Mouse (Mus musculus): ENCODE data around the gene Vwce. TPM values are rescaled to one million over a fixed set of nuclear protein-coding genes. Genes with fewer than 3 reads are reported as not detected.

The Vwce gene
- polyA plus RNA-seq, 1 experiment from 2014 or later = 1.4 TPM

Other genes starting within 250 kb of the Vwce start
- gene Syt7, start 245.1 kb upstream of the Vwce start, polyA plus RNA-seq (2014; fragmentation: Nextera tagmentation; extraction: Ambion mirVana) = 0.45 and 0.55 TPM in 2 replicates
- 0.09 TPM in 1 of 2 replicates, not detected in the other for gene Lrrc10b, start 176.7 kb upstream of the Vwce start, polyA plus RNA-seq (2014; fragmentation: Nextera tagmentation; extraction: Ambion mirVana)
- 0.16 TPM in 1 of 2 replicates, not detected in the other for gene Ppp1r32, start 151.3 kb upstream of the Vwce start, polyA plus RNA-seq (2014; fragmentation: Nextera tagmentation; extraction: Ambion mirVana)
- gene Cpsf7, start 108.9 kb upstream of the Vwce start, polyA plus RNA-seq (2014; fragmentation: Nextera tagmentation; extraction: Ambion mirVana) = 62.2 and 69.7 TPM in 2 replicates
- gene Sdhaf2, start 108.1 kb upstream of the Vwce start, polyA plus RNA-seq (2014; fragmentation: Nextera tagmentation; extraction: Ambion mirVana) = 57.2 and 61.0 TPM in 2 replicates
- gene Tmem216, start 78.0 kb upstream of the Vwce start, polyA plus RNA-seq (2014; fragmentation: Nextera tagmentation; extraction: Ambion mirVana) = 64.1 and 66.3 TPM in 2 replicates
- 15.8 and 16.4 TPM in 2 replicates for gene Cyb561a3, start 57.0 kb upstream of the Vwce start, polyA plus RNA-seq (2014; fragmentation: Nextera tagmentation; extraction: Ambion mirVana)
- gene Tmem138, start 56.9 kb upstream of the Vwce start, polyA plus RNA-seq (2014; fragmentation: Nextera tagmentation; extraction: Ambion mirVana) = 49.9 and 52.1 TPM in 2 replicates
- gene Ddb1, start 28.9 kb upstream of the Vwce start, polyA plus RNA-seq (2014; fragmentation: Nextera tagmentation; extraction: Ambion mirVana) = 423 and 456 TPM in 2 replicates
- 23.3 and 24.5 TPM in 2 replicates for gene Tkfc, start 28.6 kb upstream of the Vwce start, polyA plus RNA-seq (2014; fragmentation: Nextera tagmentation; extraction: Ambion mirVana)
- not detected in 2 replicates for gene Pga5, start 43.9 kb downstream of the Vwce start, polyA plus RNA-seq (2014; fragmentation: Nextera tagmentation; extraction: Ambion mirVana)
- gene Vps37c, start 54.5 kb downstream of the Vwce start, polyA plus RNA-seq (2014; fragmentation: Nextera tagmentation; extraction: Ambion mirVana) = 29.7 and 33.4 TPM in 2 replicates
- gene Cd5, start 104.8 kb downstream of the Vwce start, polyA plus RNA-seq (2014; fragmentation: Nextera tagmentation; extraction: Ambion mirVana) = not detected in 2 replicates
- 0.13 and 0.20 TPM in 2 replicates for gene Cd6, start 195.8 kb downstream of the Vwce start, polyA plus RNA-seq (2014; fragmentation: Nextera tagmentation; extraction: Ambion mirVana)
- 0.15 and 0.16 TPM in 2 replicates for gene Slc15a3, start 205.5 kb downstream of the Vwce start, polyA plus RNA-seq (2014; fragmentation: Nextera tagmentation; extraction: Ambion mirVana)
- gene Tmem132a, start 235.7 kb downstream of the Vwce start, polyA plus RNA-seq (2014; fragmentation: Nextera tagmentation; extraction: Ambion mirVana) = 87.0 and 89.0 TPM in 2 replicates
- gene Tmem109, start 247.8 kb downstream of the Vwce start, polyA plus RNA-seq (2014; fragmentation: Nextera tagmentation; extraction: Ambion mirVana) = 69.6 and 71.1 TPM in 2 replicates